Mouse (Mus musculus) c-Kit-positive CD71-negative TER-119-negative erythroid progenitor cells, embryonic 14.5 days (primary cell): Measurements from ENCODE around the gene Rfx4.

Experiments used
- DNase-seq: peaks from one replicate; pipeline ENCODE4 v3.0.0-alpha.2; 2013; ENCODE audit warnings: low read depth

Gene Rfx4

GRCm38 (mm10) chr10:84910194-84910593 lies 154.3 kb downstream of the Rfx4 start:
- DNase-seq = no peak

GRCm38 (mm10) chr10:84910758-84911384 lies 155.0 kb downstream of the Rfx4 start:
- no peak for DNase-seq

GRCm38 (mm10) chr10:84913148-84913547 lies 157.3 kb downstream of the Rfx4 start:
- DNase-seq = no peak

- no peak for DNase-seq
Observed at GRCm38 (mm10) chr10:84915476-84915875, 159.6 kb downstream of the Rfx4 start.

GRCm38 (mm10) chr10:84916810-84917730 lies 161.2 kb downstream of the Rfx4 start, which contains the start of gene Ric8b:
Gene Ric8b, plus strand, starts transcription at chr10:84917616.
- DNase-seq = peak; percentile 87

- DNase-seq = no peak
Observed at GRCm38 (mm10) chr10:84917731-84918095, 161.9 kb downstream of the Rfx4 start.

GRCm38 (mm10) chr10:84926336-84926735 lies 170.5 kb downstream of the Rfx4 start:
- DNase-seq = no peak

GRCm38 (mm10) chr10:84926885-84927284 lies 171.0 kb downstream of the Rfx4 start:
- DNase-seq = no peak

GRCm38 (mm10) chr10:84928465-84928864 lies 172.6 kb downstream of the Rfx4 start:
- DNase-seq = no peak

GRCm38 (mm10) chr10:84935553-84936209 lies 179.8 kb downstream of the Rfx4 start:
- DNase-seq = no peak

GRCm38 (mm10) chr10:84936832-84937515 lies 181.1 kb downstream of the Rfx4 start:
- no peak for DNase-seq

GRCm38 (mm10) chr10:84938094-84938820 lies 182.4 kb downstream of the Rfx4 start:
- DNase-seq = no peak

- DNase-seq = no peak
Observed at GRCm38 (mm10) chr10:84938886-84939285, 183.0 kb downstream of the Rfx4 start.

- DNase-seq = no peak
Observed at GRCm38 (mm10) chr10:84940356-84940755, 184.5 kb downstream of the Rfx4 start.

- DNase-seq = no peak
Observed at GRCm38 (mm10) chr10:84945692-84946091, 189.8 kb downstream of the Rfx4 start.

- no peak for DNase-seq
Observed at GRCm38 (mm10) chr10:84948970-84949683, 193.3 kb downstream of the Rfx4 start.

- DNase-seq = no peak
Observed at GRCm38 (mm10) chr10:84949684-84950010, 193.8 kb downstream of the Rfx4 start.

- DNase-seq = no peak
Observed at GRCm38 (mm10) chr10:84950384-84950783, 194.5 kb downstream of the Rfx4 start.

- no peak for DNase-seq
Observed at GRCm38 (mm10) chr10:84954236-84954635, 198.4 kb downstream of the Rfx4 start.
